Mouse (Mus musculus) lung, postnatal 0 days (tissue): ENCODE measurements around the gene Gm3045. TPM values are rescaled to one million over a fixed set of nuclear protein-coding genes. Genes with fewer than 3 reads are reported as not detected.

ENCODE experiments used
- ATAC-seq: fragments of 200-750 bp; cut with Nextera tagmentation; 2 replicates; pipeline ENCODE4 v1.8.0; 2017; ENCODE audit warnings: moderate library complexity
- DNase-seq: peaks from one replicate; pipeline ENCODE4 v3.0.0-alpha.2; 2016; ENCODE audit warnings: low spot score
- H3K27ac ChIP-seq: fragments of 300-500 bp; sonication (generic); 2 replicates; pipeline ENCODE4 v1.5.1; 2014; ENCODE audit warnings: antibody characterized with exemption, mild to moderate bottlenecking, low read length, mixed read lengths
- H3K27me3 ChIP-seq: fragments of 300-500 bp; sonication (generic); replicated peaks from 2 replicates; pipeline ENCODE4 v1.6.1; 2014; ENCODE audit warnings: low read length, mixed read lengths; ENCODE audit not compliant: insufficient read depth
- H3K36me3 ChIP-seq: fragments of 300-500 bp; sonication (generic); 2 replicates; pipeline ENCODE4 v1.6.1; 2014; ENCODE audit warnings: low read length, mixed read lengths; ENCODE audit not compliant: insufficient read depth
- H3K4me1 ChIP-seq: fragments of 300-500 bp; sonication (generic); 2 replicates; pipeline ENCODE4 v1.6.1; 2014; ENCODE audit warnings: antibody characterized with exemption, low read depth, low read length, mixed read lengths; ENCODE audit not compliant: insufficient read depth
- H3K4me2 ChIP-seq: fragments of 300-500 bp; sonication (generic); replicated peaks from 2 replicates; pipeline ENCODE4 v1.6.1; 2014; ENCODE audit warnings: low read depth, mild to moderate bottlenecking, low read length, moderate library complexity, mixed read lengths
- H3K4me3 ChIP-seq: fragments of 300-500 bp; sonication (generic); 2 replicates; pipeline ENCODE4 v1.5.1; 2014; ENCODE audit warnings: low read depth, low read length
- H3K9ac ChIP-seq: fragments of 300-500 bp; sonication (generic); replicated peaks from 2 replicates; pipeline ENCODE4 v1.6.1; 2014; ENCODE audit warnings: low read depth, mild to moderate bottlenecking
- H3K9me3 ChIP-seq: fragments of 300-500 bp; sonication (generic); 2 replicates; pipeline ENCODE4 v1.6.1; 2016; ENCODE audit warnings: low read length, mixed read lengths
- CTCF ChIP-seq: IDR thresholded peaks from 2 replicates; pipeline ENCODE4 v1.5.1; 2016; ENCODE audit warnings: antibody characterized with exemption, mild to moderate bottlenecking
- EP300 ChIP-seq: IDR thresholded peaks from 2 replicates; pipeline ENCODE4 v1.6.1; 2016; ENCODE audit warnings: antibody characterized with exemption, mild to moderate bottlenecking, control low read depth
- WGBS: fragments of 180-500 bp; shearing (Covaris S2); extraction: QIAGEN DNeasy Blood & Tissue Kit; methylation state at CpG from one replicate; pipeline ENCODE4 v1.1.7; 2014; 5-methylcytosine and 5-hydroxymethylcytosine counted together
- polyA plus RNA-seq: library from polyadenylated mRNA; unstranded; fragments of >200 nt; fragmentation: Nextera tagmentation; extraction: Ambion mirVana; gene quantifications from 2 replicates; pipeline ENCODE4 v1.2.1, GENCODE M21; 2015

Gene Gm3045
- polyA plus RNA-seq, 1 experiment from 2014 or later, result not detected

GRCm38 (mm10) chr13:56463750-56464149, 37.4 kb downstream of the Gm3045 start:
- H3K4me3 ChIP-seq, result no peak overlapping the region
- no peaks in the 10 kb centered on the region for H3K9me3 ChIP-seq
- no peak overlapping the region for H3K27ac ChIP-seq
- ATAC-seq, result no peak
- TF ChIP-seq CTCF (no peak), EP300 (no peak)
- DNase-seq, result no peak
- H3K4me2 ChIP-seq, result no peak overlapping the region
- H3K36me3 ChIP-seq, result no peaks in the 10 kb centered on the region
- no peaks in the 10 kb centered on the region for H3K27me3 ChIP-seq
- WGBS, result 68% methylated on average over 6 of the region's 6 CpGs
- H3K9ac ChIP-seq, result no peak overlapping the region
- no peaks in the 10 kb centered on the region for H3K4me1 ChIP-seq

- TF ChIP-seq CTCF (no peak), EP300 (no peak)
- H3K4me3 ChIP-seq, result no peak overlapping the region
- H3K27ac ChIP-seq, result no peak overlapping the region
- H3K4me2 ChIP-seq, result no peak overlapping the region
- no peak overlapping the region for H3K9ac ChIP-seq
- H3K4me1 ChIP-seq, result no peaks in the 10 kb centered on the region
- no peaks in the 10 kb centered on the region for H3K27me3 ChIP-seq
- ATAC-seq (no peak), DNase-seq (no peak)
- H3K36me3 ChIP-seq, result no peaks in the 10 kb centered on the region
- 90% methylated on average over 7 of the region's 7 CpGs for WGBS
- no peaks in the 10 kb centered on the region for H3K9me3 ChIP-seq
Measured at GRCm38 (mm10) chr13:56467786-56468185, 41.4 kb downstream of the Gm3045 start.

GRCm38 (mm10) chr13:56468536-56468935, 42.1 kb downstream of the Gm3045 start:
- Histone ChIP-seq H3K9me3 (no peaks in the 10 kb centered on the region), H3K36me3 (no peaks in the 10 kb centered on the region), H3K4me2 (no peak overlapping the region), H3K4me1 (no peaks in the 10 kb centered on the region), H3K27ac (no peak overlapping the region), H3K9ac (no peak overlapping the region), H3K27me3 (no peaks in the 10 kb centered on the region), H3K4me3 (no peak overlapping the region)
- 83% methylated on average over 4 of the region's 4 CpGs for WGBS
- TF ChIP-seq EP300, result no peak
- TF ChIP-seq CTCF, result no peak
- no peak for DNase-seq
- no peak for ATAC-seq

- Histone ChIP-seq H3K27ac (no peak overlapping the region), H3K9ac (no peak overlapping the region), H3K4me2 (no peak overlapping the region), H3K4me3 (no peak overlapping the region), H3K27me3 (no peaks in the 10 kb centered on the region), H3K9me3 (no peaks in the 10 kb centered on the region), H3K36me3 (no peaks in the 10 kb centered on the region), H3K4me1 (no peaks in the 10 kb centered on the region)
- DNase-seq, result no peak
- no peak for TF ChIP-seq CTCF
- no peak for TF ChIP-seq EP300
- ATAC-seq, result peak; percentile 16; the same call in 1 of the 2 replicates
- 75% methylated on average over 6 of the region's 6 CpGs for WGBS
Measured at GRCm38 (mm10) chr13:56471211-56471610, 44.8 kb downstream of the Gm3045 start.

- Histone ChIP-seq H3K4me3 (no peak overlapping the region), H3K4me2 (no peak overlapping the region), H3K27me3 (no peaks in the 10 kb centered on the region), H3K9me3 (no peaks in the 10 kb centered on the region), H3K9ac (no peak overlapping the region), H3K36me3 (no peaks in the 10 kb centered on the region), H3K27ac (0 out of 2 replicates have a peak overlapping the region, but pooled peaks have one; percentile 20), H3K4me1 (no peaks in the 10 kb centered on the region)
- TF ChIP-seq EP300 (no peak), CTCF (no peak)
- DNase-seq (peak; percentile 79), ATAC-seq (peak; percentile 72)
- WGBS, result 38% methylated on average over 9 of the region's 9 CpGs
Measured at GRCm38 (mm10) chr13:56471951-56472350, 45.6 kb downstream of the Gm3045 start.

- Histone ChIP-seq H3K4me3 (no peak overlapping the region), H3K27me3 (no peaks in the 10 kb centered on the region), H3K9ac (no peak overlapping the region), H3K27ac (no peak overlapping the region), H3K4me2 (no peak overlapping the region), H3K9me3 (no peaks in the 10 kb centered on the region), H3K36me3 (no peaks in the 10 kb centered on the region), H3K4me1 (no peaks in the 10 kb centered on the region)
- no peak for TF ChIP-seq CTCF
- TF ChIP-seq EP300, result no peak
- 88% methylated on average over 6 of the region's 9 CpGs for WGBS
- ATAC-seq, result no peak
- no peak for DNase-seq
Measured at GRCm38 (mm10) chr13:56472661-56473060, 46.3 kb downstream of the Gm3045 start.

GRCm38 (mm10) chr13:56475363-56475762, 49.0 kb downstream of the Gm3045 start:
- TF ChIP-seq EP300 (no peak), CTCF (peak; percentile 91)
- H3K9ac ChIP-seq, result no peak overlapping the region

More at GRCm38 (mm10) chr13:56475363-56475762, 49.0 kb downstream of the Gm3045 start:
- no peak overlapping the region for H3K4me3 ChIP-seq
- H3K27ac ChIP-seq, result no peak overlapping the region
- 0 out of 2 replicates have a peak overlapping the region, but pooled peaks have one; percentile 14 for H3K4me2 ChIP-seq
- H3K9me3 ChIP-seq, result no peaks in the 10 kb centered on the region
- ATAC-seq (peak; percentile 38), DNase-seq (peak; percentile 80)
- H3K36me3 ChIP-seq, result no peaks in the 10 kb centered on the region
- no peaks in the 10 kb centered on the region for H3K4me1 ChIP-seq
- H3K27me3 ChIP-seq, result no peaks in the 10 kb centered on the region
- WGBS, result 18% methylated on average over 4 of the region's 4 CpGs
